Mouse (Mus musculus) gastrocnemius, adult 18-20 months (tissue): ENCODE data around the gene Cacna2d4. TPM values are rescaled to one million over a fixed set of nuclear protein-coding genes. Genes with fewer than 3 reads are reported as not detected.
"Not testable (repeated sequence)": the region's sequence is repeated elsewhere in the genome, so short reads cannot be mapped to it uniquely, and the experiment has no call there.

Source experiments
- DNase-seq: peaks from one replicate; pipeline ENCODE4 v3.0.0; 2021; ENCODE audit warnings: low spot score
- total RNA-seq, 2 experiments: library from RNA; stranded (reverse); gene quantifications; 2 replicates each; pipeline ENCODE4 v1.2.3; 2021

The Cacna2d4 gene
- total RNA-seq, 2 experiments from 2014 or later = 0.85 to 0.89 TPM

DNA sequence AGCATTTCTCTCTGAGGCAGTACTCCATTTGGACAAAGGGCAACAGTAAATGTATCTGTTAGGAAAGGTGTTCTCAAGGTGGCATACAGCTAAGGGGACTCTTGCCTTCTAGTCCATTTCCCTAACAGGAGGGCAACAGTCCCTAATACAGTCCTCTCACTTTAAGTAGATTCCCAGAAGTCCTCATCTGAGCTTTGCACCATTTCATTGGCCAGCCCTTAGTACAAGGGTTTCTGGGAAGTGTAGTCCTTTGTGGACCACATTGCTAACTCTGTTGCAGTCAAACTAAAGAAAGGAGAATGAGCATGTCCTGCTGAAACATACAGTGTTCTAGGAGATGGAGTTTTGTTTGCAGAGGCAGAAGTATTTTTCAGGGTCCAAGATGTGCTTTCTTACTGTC lies 105.1 kb downstream of the Cacna2d4 start:
- peak; percentile 40 for DNase-seq

DNA sequence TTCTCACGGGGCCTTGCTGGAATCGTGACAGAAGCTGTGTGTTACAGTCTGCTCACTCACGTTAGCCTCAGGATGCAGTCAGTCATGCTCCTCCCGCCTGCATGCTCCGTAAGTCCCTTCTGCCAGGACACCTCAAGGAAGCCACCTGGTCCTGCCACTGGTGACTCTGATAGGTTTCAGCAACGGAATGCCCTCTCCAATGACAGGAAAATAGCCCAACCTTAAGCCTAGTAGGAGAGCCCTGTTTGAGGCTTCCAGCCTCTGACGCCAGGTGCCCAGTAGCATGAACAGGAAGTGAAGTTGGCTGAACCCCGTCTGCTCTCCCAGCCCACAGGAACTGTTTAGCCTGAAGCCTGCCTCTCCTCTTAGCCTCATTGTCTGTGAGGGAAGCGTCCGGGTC lies 109.9 kb downstream of the Cacna2d4 start:
- DNase-seq = no peak

DNA sequence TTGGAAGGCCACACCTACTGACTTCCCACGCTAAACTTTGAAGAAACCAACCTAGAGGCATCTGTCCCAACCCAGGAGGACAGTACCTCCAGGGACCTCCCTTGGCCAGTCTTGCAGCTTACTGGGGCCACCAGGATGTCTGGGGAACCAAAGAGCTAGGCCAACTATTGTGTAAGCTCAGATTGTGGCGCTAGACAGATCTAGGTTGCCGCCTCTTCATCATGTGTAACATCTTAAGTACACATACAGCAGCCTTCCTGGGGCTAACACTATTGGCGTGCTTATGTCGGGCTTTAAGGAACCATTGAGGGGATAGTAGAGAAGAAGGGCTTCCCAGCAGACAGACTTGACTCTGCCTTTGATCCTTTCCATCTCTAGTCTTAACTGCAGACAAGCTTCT lies 111.5 kb downstream of the Cacna2d4 start:
- DNase-seq = no peak

DNA sequence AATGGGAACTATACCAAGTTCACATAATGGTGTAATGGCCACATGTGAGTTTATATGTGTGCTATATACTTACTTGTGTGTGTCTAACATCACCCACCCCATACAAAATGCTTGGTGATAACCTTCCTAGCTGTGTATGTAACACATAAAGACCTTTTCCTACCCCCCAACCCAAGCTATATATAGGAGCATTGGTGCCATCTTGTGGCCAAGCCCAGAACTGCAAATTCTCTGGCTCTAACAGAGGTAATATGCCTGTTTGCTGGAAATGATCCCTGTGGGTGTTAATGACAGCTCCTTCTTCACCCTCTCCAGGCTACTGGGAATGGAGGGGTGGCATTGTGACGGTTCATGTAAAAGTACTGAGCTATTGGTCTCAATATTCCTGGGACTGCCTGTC lies 111.9 kb downstream of the Cacna2d4 start:
- peak; percentile 82 for DNase-seq

DNA sequence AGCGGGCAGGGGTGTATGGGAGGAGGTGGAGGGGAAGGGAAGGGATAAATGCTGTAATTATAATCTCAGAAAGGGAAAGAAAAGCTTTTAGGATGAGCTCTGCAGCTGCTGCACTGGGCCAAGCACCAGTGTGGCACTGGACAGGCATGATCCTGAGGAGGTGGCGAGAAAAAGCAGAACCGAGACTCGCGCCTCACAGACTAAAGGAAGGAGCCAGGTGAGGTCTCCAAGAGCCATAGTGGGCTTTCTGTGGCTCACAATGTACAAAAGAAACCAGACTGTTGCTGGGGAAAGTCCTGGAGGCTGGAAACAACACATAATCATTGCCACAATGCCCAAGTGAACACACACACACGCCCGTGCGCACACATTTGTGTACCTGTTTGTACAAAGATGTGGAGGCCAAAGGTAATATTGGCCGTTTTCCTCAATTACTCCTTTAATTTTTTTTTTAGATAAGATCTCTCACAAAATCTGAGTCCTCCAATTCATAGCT lies 114.4 kb downstream of the Cacna2d4 start:
- no peak for DNase-seq

DNA sequence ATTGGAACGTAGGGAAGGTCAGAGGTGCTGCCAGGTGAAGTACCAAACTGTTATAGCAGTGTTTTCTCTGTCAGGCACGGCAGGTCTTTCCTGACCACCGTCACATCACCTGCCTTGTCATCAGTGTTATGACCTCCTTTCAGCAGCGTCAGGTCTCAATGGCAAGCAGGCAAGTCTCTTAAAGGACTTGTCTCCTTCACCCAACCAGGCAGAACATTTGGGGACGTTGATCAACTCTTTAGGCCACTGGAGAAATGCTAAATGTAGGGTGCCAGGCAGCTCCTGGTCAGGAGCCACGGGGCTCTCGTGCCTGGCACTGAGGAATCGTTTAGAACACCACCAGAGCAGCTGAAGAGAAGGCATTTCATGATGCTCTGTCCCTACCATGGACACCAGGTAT lies 115.3 kb downstream of the Cacna2d4 start:
- DNase-seq = no peak

DNA sequence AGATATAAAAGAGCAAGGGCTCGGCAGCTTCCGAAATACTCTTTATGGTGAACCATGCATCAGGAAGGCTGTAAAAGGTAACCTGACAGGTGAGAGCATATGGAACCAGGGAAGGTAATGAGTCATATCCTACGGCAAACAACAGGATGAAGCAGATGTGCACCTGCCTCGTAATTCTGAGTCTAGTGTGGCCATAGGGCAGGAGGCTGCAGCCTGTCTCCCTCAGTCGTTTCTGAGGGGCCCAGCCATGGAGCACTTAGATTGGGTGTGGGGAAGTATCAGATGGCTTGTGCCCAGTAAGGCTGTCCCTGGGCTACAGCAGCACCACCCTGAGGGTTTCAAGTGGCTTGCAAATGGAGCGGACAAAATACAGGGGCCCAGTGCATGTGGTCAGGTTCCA lies 116.2 kb downstream of the Cacna2d4 start:
- DNase-seq = no peak

DNA sequence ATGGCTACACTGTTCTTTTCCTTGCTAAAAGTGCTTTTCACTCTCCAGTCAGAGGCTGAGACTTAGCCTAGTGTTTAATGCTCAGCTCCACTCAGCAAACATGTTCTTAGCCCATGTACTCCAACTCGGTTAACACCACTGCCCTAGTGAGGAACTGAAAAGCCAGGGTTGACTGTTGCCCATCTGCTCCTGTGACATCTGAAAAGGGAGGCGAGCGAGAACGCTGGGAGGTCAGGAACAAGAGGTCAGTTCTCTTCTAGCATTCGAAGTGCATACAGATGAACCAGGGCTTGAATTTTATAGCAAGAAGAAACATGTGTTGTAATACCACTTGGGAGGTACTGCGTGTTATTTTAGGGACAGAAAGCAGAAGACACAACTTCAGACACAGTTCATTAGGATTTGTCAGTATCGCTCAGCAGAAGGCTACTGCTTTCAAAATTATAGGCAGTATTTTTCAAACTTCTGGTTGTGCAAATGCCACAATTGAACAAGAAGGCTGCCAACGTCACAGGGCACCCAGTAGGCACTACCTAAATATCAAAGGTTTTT lies 121.8 kb downstream of the Cacna2d4 start:
- no peak for DNase-seq

DNA sequence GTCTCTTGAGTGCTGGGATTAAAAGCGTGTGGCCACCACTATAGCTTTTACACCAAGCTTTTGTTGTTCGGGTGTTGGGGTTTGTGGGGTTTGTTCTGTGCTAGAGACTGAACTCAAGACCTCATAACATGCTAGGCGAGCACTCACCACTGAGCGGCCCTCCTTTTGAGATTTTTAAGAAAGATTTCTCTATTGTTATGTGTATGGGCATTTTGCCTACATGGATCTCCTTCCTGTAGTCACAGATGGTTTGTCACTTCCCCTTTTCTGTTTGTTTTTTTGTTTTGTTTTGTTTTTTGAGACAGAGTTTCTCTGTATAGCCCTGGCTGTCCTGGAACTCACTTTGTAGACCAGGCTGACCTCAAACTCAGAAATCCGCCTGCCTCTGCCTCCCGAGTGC lies 123.9 kb downstream of the Cacna2d4 start:
- DNase-seq = not testable (repeated sequence)

DNA sequence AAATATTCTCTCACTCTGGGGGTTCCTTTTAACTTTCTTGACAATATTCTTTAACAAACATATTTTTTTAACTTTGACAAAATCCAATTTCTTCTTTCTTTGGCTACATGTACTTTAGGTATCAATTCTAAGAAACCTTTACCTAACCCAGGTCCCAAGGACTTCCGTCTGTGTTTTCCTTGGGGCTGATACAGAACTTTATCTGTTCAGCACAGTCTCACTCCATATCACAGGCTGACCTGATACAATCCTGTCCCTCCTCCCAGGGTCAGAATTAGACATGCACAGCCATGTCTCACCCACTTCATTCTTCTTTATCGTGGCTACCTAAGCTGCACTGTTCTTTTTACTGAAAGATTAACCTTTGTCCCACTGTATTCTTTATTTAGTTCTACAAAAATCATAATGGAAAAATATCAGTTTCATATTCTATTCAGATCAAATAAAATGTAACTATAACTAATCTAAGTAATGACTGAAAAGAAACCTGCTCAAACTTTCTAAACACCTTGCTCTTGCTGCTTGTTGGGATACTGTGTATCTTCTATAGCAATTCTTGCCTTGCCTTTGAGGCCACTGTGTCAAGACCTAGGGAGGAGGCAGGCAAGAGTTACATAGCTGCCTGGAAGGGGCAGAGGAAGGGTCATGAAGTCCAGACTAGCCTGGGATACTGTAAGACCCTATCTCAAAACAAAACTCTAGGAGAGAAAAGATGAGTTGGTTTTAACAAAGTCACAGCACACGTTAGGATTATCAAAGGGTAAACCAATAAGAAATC lies 124.8 kb downstream of the Cacna2d4 start:
- DNase-seq = no peak

DNA sequence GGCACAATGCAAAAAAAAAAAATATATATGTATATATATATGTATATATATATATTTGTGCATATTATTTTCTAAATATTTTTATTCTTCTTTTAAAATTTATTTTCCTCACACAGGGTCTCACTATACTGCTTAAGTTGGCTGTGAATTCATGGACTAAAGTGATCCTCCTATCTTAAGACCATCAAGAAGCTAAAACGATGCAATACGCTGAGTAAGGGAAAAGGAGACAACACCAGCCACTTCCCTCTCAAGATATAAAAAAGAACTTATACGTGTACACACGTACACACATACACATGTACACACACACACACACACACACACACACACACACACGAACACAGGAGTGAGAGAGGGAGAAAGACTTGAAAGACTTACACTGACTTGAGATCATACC lies 127.3 kb downstream of the Cacna2d4 start:
- no peak for DNase-seq

DNA sequence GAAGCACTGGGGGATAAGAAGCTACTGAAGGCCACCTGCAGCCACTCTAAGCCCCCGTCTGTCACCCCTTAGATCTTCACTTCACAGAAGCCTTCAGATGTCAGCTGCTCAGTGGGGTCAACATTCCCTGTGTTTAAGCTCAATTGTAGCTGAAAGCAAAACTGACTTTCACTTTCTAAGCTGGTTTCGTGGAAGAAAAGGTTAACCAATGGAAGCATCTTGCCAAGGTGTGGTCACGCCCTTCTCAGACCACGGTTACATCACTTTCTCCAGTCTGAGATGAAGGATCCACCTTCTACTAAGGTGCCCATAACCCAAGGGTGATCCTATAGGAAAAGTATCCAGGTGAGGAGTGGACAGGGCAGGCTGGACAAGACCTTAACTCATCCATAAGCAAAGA lies 130.5 kb downstream of the Cacna2d4 start:
- not testable (repeated sequence) for DNase-seq

DNA sequence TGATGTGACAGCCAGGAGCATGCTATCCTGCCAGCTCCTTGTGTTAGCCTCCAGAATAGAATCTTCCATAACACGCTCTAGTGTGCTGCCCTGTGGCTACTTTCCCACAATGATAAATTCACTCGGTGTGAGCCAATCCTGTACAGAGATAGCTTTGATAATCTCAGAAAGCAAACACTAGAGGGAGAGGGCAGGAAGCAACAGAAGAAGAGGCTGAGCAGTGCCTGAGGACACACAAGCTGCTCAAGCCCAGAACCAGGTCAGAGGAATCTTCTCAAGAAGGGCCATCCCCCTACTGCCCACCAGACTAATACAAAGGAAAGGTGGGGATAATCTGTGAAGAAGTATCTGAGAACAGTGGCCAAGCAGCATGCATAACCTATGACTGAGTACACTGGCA lies 131.1 kb downstream of the Cacna2d4 start:
- peak; percentile 30 for DNase-seq

DNA sequence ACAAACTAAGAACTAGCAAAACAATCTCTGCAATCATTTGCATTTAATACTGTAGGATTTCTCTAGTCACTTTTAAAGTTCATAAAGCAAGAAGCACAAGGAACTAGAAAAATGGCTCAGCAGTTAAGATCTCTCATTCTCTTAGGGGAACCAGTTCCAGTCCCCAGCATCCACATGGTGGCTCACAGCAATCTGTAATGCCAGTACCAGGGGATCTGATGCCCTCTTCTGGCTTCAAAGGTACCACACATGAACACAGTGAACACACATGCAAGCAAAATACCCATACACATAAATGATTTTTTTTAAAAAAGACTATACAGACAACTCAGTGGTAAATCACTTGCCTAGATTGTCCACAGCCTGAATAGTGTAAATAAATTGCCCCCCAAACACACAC lies 135.3 kb downstream of the Cacna2d4 start:
- no peak for DNase-seq

DNA sequence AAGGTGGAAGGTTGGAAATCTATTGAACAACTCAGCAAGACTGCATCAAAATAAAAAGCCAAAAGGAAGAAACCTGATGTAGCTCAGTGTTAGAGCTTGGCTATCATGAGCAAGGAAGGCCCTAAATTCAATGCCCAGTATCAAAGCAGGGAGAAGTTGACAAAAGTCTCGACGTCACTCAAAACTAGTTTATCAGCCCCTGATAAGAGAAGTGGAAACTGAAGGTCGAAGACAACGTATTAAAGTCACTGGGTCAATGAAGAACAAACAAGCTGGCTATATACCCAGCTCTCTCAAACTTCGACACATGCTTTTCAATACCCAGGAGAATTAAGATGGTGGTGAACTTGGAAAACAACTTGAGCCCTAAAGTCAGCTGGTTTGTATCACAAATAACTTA lies 135.9 kb downstream of the Cacna2d4 start:
- no peak for DNase-seq

DNA sequence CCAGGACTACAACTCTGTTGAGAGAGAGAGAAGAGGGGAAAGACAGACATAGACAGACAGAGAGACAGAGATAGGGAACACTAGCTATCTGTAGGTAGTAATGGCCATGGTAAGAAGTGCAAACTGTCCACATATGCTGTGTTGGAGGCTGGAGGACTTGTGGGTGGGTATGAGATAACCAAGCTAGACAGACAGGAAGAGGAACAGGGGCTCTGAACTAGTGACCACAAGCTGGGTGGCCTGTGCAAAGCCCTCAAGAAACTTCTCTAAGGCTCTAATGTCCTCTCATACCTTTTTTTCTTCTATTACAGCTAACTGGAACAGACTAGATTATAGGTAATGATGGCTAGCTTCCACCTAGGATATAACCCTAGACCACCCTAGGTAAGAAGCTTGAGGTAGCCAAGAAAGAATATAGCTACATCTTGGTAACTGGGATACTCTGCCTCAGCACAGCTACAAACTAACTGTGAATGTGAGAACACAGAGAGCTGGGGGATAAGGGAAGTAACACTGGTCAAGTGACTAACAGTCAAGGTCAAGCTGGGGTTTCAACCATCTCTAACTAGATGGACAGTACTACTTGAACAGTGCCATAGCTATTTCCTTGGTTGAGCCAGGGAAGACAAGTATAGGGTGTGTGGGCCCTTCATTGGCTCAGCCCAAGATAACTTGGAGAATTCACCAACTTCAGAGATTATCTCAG lies 136.8 kb downstream of the Cacna2d4 start:
- no peak for DNase-seq

DNA sequence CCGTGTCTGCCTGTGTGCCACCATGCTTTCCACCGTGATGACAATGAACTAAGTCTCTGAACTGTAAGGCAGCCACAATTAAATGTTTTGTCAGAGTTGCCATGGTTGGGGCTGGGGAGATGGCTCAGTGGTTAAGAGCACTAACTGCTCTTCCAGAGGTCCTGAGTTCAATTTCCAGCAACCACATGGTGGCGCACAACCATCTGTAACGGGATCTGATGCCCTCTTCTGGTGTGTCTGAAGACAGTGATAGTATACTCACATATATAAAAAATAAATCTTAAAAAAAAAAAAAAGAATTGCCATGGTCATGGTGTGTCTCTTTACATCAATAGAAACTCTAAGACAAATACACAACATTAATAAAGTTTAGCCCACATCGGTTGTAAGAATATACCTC lies 138.7 kb downstream of the Cacna2d4 start:
- DNase-seq = no peak

DNA sequence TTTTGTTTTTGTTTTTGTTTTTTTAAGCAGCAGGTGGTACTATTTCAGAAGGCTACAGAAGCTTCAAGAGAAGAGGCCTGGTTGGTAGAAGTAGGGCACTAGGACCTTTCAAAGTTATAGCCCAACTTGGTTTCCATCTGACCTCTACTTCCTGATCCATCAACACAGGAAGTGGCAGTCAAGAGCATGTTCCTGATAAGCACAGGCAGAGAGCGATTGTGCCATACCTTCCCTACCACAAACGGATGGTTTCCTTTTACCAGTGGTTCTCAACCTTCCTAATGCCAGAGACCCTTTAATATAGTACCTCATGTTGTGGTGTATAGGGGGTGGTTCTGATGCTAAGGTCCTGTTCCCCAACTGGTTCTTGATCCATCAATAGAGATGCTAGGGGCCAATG lies 141.3 kb downstream of the Cacna2d4 start:
- DNase-seq = no peak

DNA sequence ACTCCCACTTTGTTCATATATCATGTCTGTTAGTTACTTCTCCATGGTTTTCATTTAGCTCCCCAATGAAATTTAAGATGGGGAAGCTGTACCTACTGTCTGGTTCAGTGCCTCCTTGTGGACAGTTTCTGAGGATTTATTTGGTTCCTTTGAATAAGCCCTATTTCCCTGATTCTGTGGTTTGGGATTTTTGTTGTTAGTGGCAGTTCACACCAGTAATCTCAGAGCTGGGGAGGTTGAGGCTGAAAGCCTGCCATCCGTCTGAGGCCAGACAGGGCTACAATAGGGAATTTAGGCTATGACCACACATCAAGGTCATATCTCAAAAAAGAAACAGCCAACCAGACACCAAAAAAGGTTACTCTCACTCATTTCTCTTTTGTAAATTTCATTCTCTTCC lies 142.3 kb downstream of the Cacna2d4 start:
- DNase-seq = no peak

DNA sequence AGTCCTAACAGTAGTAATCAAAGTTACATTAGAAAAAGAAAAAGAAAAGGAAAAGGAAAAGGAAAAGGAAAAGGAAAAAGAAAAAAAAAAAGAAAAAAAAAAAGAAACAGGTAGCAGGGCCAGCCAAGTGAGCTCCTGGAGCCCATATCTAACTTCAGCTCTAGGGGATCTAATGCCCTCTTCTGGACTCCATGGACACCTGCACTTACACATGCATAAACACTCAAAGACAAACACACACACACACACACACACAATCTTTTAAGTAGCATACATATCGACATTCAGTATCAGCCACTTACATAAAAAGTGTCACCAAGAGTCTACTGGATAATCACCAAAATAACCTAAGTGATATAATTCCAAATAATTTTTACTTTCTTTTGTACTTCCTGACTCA lies 149.3 kb downstream of the Cacna2d4 start:
- DNase-seq = no peak

DNA sequence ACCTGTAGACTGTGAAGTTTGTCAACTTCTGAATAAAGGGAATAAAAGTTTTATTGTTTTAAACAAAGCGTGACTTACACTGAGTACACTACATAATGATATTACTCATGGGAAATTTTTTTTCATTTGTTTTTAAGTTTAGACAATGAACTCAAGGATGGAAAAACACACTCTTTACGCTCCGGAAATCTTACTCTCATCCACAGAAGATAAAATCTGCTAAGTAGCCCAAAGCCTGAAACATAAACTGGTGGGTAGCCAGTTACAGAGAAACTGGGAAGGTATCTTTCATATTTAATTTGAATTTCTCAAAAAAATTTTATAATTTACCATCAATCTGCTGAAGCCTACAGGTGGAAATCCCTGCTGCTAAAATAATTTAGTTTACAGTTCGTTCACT lies 150.1 kb downstream of the Cacna2d4 start:
- DNase-seq = no peak

DNA sequence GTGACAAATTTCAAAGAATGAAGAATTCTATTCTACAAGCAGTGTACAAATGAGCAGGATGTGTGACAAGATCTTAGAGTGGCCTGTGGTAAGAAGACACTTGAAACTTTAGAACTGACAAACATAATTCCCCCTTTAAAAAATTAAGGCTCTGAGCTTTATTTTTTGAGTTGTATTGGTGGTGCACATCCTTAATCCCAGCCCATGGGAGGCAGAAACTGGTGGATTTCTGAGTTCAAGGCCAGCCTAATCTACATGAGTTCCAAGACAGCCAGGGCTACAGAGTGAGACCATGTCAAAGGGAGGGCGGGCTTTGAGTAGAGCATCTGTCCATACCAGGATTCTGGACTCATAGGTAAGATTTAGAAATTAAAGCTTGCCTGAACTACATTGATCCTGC lies 150.5 kb downstream of the Cacna2d4 start:
- no peak for DNase-seq
